ENCODE assay signal across 10 mouse cellular contexts in the genomic region with DNA sequence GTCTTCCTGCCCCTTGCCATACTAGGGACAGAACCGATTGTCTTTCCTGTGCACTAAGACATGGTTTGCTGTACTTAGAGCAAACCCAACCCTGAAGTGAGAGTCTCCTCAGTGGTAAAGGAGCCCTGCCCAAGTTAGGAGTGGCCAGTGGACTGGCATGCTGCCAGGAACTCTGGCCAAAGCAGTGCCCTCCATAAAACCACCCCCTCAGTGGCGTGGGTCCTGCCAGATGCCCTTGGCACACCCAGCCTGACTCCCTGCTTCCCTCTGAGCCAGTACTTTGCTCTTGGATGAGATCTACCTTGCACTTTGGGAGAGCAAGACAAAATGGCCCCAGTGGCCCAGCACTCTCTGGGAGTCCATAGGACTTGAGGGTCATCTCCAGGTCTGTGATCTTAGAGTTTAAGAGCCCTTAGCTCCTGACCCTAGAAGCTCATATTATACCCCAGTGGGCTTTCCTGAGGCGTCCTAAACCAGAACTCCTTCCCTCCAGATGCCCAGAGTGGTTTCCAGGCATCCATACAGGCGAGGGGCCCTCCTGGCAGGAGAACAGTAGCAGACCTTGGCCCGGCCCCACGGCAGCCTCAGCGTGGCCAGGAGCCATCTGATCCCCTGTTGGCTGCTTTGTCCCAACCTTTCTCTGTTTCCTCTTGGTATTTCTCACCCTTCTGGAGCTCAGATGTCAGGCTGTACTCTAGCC. TPM values are rescaled to one million over a fixed set of nuclear protein-coding genes. Genes with fewer than 3 reads are reported as not detected.
DNase-seq lines count a peak whose midpoint lies in the region; ATAC-seq and TF ChIP-seq lines count a peak whose summit lies in the region.
"Had no signal": no experiment of that assay in that cellular context is flagged by ENCODE, and none has a peak within 500 bp of the region (broad histone marks: within the 10 kb centered on the region; RNA-seq: fewer than 3 reads in every experiment).

No protein-coding gene starts in this region.

- H3K27me3 ChIP-seq in forebrain, embryonic 10.5 days (ENCODE audit: poor library complexity, severe bottlenecking): no peaks in the 10 kb centered on the region
- no peaks in the 10 kb centered on the region for H3K27me3 ChIP-seq in forebrain, embryonic 11.5 days (ENCODE audit: control insufficient read depth, insufficient read depth, low read length)
- no peaks in the 10 kb centered on the region for H3K27me3 ChIP-seq in intestine, embryonic 16.5 days (replicated peaks; ENCODE audit: control insufficient read depth, insufficient read depth, low read length)
- no peaks in the 10 kb centered on the region for H3K27me3 ChIP-seq in lung, postnatal 0 days (replicated peaks; ENCODE audit: insufficient read depth, low read length)

- H3K4me3 ChIP-seq in forebrain, embryonic 10.5 days: no peak overlapping the region
- H3K4me3 ChIP-seq in forebrain, embryonic 11.5 days (ENCODE audit: low read depth, low read length): no peak overlapping the region
- no peak overlapping the region for H3K4me3 ChIP-seq in intestine, embryonic 16.5 days (ENCODE audit: low read length)
- H3K4me3 ChIP-seq in lung, postnatal 0 days (ENCODE audit: low read depth, low read length): no peak overlapping the region

- no peak overlapping the region for H3K9ac ChIP-seq in forebrain, embryonic 11.5 days (ENCODE audit: low read length)
- H3K9ac ChIP-seq in intestine, embryonic 16.5 days (ENCODE audit: low read depth, low read length): no peak overlapping the region
- no peak overlapping the region for H3K9ac ChIP-seq in lung, postnatal 0 days (replicated peaks; ENCODE audit: low read depth)

- 85% methylated on average over 7 of the region's 7 CpGs for WGBS in forebrain, embryonic 10.5 days
- 83% methylated on average over 7 of the region's 7 CpGs for WGBS in forebrain, embryonic 11.5 days
- WGBS in intestine, embryonic 16.5 days: 63% methylated on average over 7 of the region's 7 CpGs
- WGBS in lung, postnatal 0 days: 35% methylated on average over 7 of the region's 7 CpGs

- H3K9me3 ChIP-seq in forebrain, embryonic 10.5 days: no peaks in the 10 kb centered on the region
- H3K9me3 ChIP-seq in forebrain, embryonic 11.5 days (ENCODE audit: control insufficient read depth, low read length): no peaks in the 10 kb centered on the region
- H3K9me3 ChIP-seq in intestine, embryonic 16.5 days (ENCODE audit: control insufficient read depth, low read length): no peaks in the 10 kb centered on the region
- H3K9me3 ChIP-seq in lung, postnatal 0 days (ENCODE audit: low read length): no peaks in the 10 kb centered on the region

- H3K4me1 ChIP-seq in forebrain, embryonic 10.5 days: peaks cover 11% of the 10 kb centered on the region; the same call in 1 of the 2 replicates
- H3K4me1 ChIP-seq in forebrain, embryonic 11.5 days (replicated peaks; ENCODE audit: control insufficient read depth, insufficient read depth, low read length): no peaks in the 10 kb centered on the region
- H3K4me1 ChIP-seq in intestine, embryonic 16.5 days (ENCODE audit: control insufficient read depth, insufficient read depth, low read length): peaks cover 21% of the 10 kb centered on the region
- H3K4me1 ChIP-seq in lung, postnatal 0 days (ENCODE audit: insufficient read depth, low read depth, low read length): peaks cover 10% of the 10 kb centered on the region; the same call in 1 of the 2 replicates

- no peak for TF ChIP-seq CTCF in lung, postnatal 0 days (IDR thresholded peaks at IDR 0.05)

- peak overlapping the region; percentile 17; the same call in 1 of the 2 replicates for H3K27ac ChIP-seq in forebrain, embryonic 10.5 days
- H3K27ac ChIP-seq in forebrain, embryonic 11.5 days (ENCODE audit: low read depth, low read length): no peak overlapping the region
- H3K27ac ChIP-seq in intestine, embryonic 16.5 days (ENCODE audit: low read length): peak overlapping the region; percentile 39
- H3K27ac ChIP-seq in lung, postnatal 0 days (ENCODE audit: low read length): peak overlapping the region; percentile 9; the same call in 1 of the 2 replicates

- no peak overlapping the region for H3K4me2 ChIP-seq in forebrain, embryonic 11.5 days (ENCODE audit: low read depth, low read length, severe bottlenecking)
- no peak overlapping the region for H3K4me2 ChIP-seq in intestine, embryonic 16.5 days (ENCODE audit: low read depth, low read length)
- no peak overlapping the region for H3K4me2 ChIP-seq in lung, postnatal 0 days (replicated peaks; ENCODE audit: low read depth, low read length)

- DNase-seq in forebrain, embryonic 10.5 days (ENCODE audit: extremely low spot score, low spot score): no peak
- DNase-seq in forebrain, embryonic 11.5 days (ENCODE audit: low spot score): no peak
- peak; percentile 69 for DNase-seq in 3134 (ENCODE audit: extremely low read depth, insufficient read length, low spot score)
- DNase-seq in cerebellum, postnatal 25 days: peak; percentile 36 to 51
- DNase-seq in lung, postnatal 0 days (ENCODE audit: low spot score): peak; percentile 70
- DNase-seq in thymus, postnatal 14 days: no peak

- ATAC-seq in forebrain, embryonic 11.5 days (replicated peaks; ENCODE audit: low FRiP score): no peak
- ATAC-seq in intestine, embryonic 16.5 days: peak; percentile 24
- peak; percentile 81 for ATAC-seq in lung, postnatal 0 days
- ATAC-seq in activated CD4-positive, CD25-positive, alpha-beta regulatory T cell, adult 4 months: no peak

- TF ChIP-seq EP300 in lung, postnatal 0 days (IDR thresholded peaks at IDR 0.05): no peak

- peaks cover 92% of the 10 kb centered on the region for H3K36me3 ChIP-seq in forebrain, embryonic 10.5 days (replicated peaks)
- H3K36me3 ChIP-seq in forebrain, embryonic 11.5 days (ENCODE audit: control insufficient read depth, insufficient read depth, low read length): peaks cover 3% of the 10 kb centered on the region; the same call in 1 of the 2 replicates
- peaks cover 12% of the 10 kb centered on the region for H3K36me3 ChIP-seq in intestine, embryonic 16.5 days (ENCODE audit: control insufficient read depth, insufficient read depth, low read length)
- 0 out of 2 replicates have a peak, but pooled peaks cover 3% of the 10 kb centered on the region for H3K36me3 ChIP-seq in lung, postnatal 0 days (ENCODE audit: insufficient read depth, low read length)

RNA-seq across cellular contexts. Expression of a gene that starts 13.8 kb away (rescaled TPM):
- 0.22 and 0.32 TPM in 2 replicates for polyA plus RNA-seq in forebrain, embryonic 10.5 days (2016; fragmentation: Nextera tagmentation; extraction: Ambion mirVana)
- polyA plus RNA-seq in forebrain, embryonic 11.5 days (2014; fragmentation: Nextera tagmentation; extraction: Ambion mirVana): not detected in 2 replicates
- not detected in 2 replicates for polyA plus RNA-seq in intestine, embryonic 16.5 days (2015; fragmentation: Nextera tagmentation; extraction: Ambion mirVana)
- not detected in 2 replicates for polyA plus RNA-seq in lung, postnatal 0 days (2015; fragmentation: Nextera tagmentation; extraction: Ambion mirVana)
- not detected for polyA plus RNA-seq in activated CD4-positive, CD25-positive, alpha-beta regulatory T cell, adult 4 months (2017; shearing (Covaris generic))
- polyA plus RNA-seq: C2C12; intestine, embryonic 14.5 days had no signal

RNA-seq across cellular contexts. Expression of a gene that starts 51.1 kb away (rescaled TPM):
- polyA plus RNA-seq in forebrain, embryonic 10.5 days (2016; fragmentation: Nextera tagmentation; extraction: Ambion mirVana): not detected in 2 replicates
- polyA plus RNA-seq in forebrain, embryonic 11.5 days (2014; fragmentation: Nextera tagmentation; extraction: Ambion mirVana): not detected in 2 replicates
- polyA plus RNA-seq in intestine, embryonic 16.5 days (2015; fragmentation: Nextera tagmentation; extraction: Ambion mirVana): 1.7 and 1.9 TPM in 2 replicates
- polyA plus RNA-seq in lung, postnatal 0 days (2015; fragmentation: Nextera tagmentation; extraction: Ambion mirVana): 0.02 and 0.07 TPM in 2 replicates
- 1 to 10 TPM; 2.6 to 4.1 TPM for polyA plus RNA-seq in activated CD4-positive, CD25-positive, alpha-beta regulatory T cell, adult 4 months (2017; shearing (Covaris generic))
- polyA plus RNA-seq: C2C12 had no signal

RNA-seq across cellular contexts. Expression of a gene that starts 59.5 kb away (rescaled TPM):
- polyA plus RNA-seq in forebrain, embryonic 10.5 days (2016; fragmentation: Nextera tagmentation; extraction: Ambion mirVana): 18.6 and 20.2 TPM in 2 replicates
- polyA plus RNA-seq in forebrain, embryonic 11.5 days (2014; fragmentation: Nextera tagmentation; extraction: Ambion mirVana): 19.2 and 19.5 TPM in 2 replicates
- 12.5 and 14.1 TPM in 2 replicates for polyA plus RNA-seq in intestine, embryonic 16.5 days (2015; fragmentation: Nextera tagmentation; extraction: Ambion mirVana)
- polyA plus RNA-seq in lung, postnatal 0 days (2015; fragmentation: Nextera tagmentation; extraction: Ambion mirVana): 10.8 and 11.9 TPM in 2 replicates
- 10 to 100 TPM; 22.2 to 25.5 TPM for polyA plus RNA-seq in activated CD4-positive, CD25-positive, alpha-beta regulatory T cell, adult 4 months (2017; shearing (Covaris generic))

Comparison
In these comparisons a context has a peak if more than half of its experiments do, and no peak if none do; other contexts are left out.
1. DNase-seq: peak in 3134 (single experiment), cerebellum, postnatal 25 days (2 of 2) and lung, postnatal 0 days (single experiment); none in forebrain, embryonic 10.5 days (single experiment), forebrain, embryonic 11.5 days (single experiment) and thymus, postnatal 14 days (single experiment).
2. ATAC-seq: peak in intestine, embryonic 16.5 days (single experiment) and lung, postnatal 0 days (single experiment); none in forebrain, embryonic 11.5 days (single experiment) and activated CD4-positive, CD25-positive, alpha-beta regulatory T cell, adult 4 months (single experiment).